Mouse (Mus musculus): Measurements from ENCODE around the gene Acer2.

Acer2 gene

GRCm38 (mm10) chr4:86897411-86897810 lies 23.2 kb downstream of the Acer2 start:
- DNase-seq: peak in 1 of 2 experiments; percentile 15

- DNase-seq: peak; percentile 49 to 65
Observed at GRCm38 (mm10) chr4:86898791-86899474, 24.7 kb downstream of the Acer2 start.

GRCm38 (mm10) chr4:86902351-86902750 lies 28.2 kb downstream of the Acer2 start:
- peak in 1 of 2 experiments; percentile 51 for DNase-seq

DNA sequence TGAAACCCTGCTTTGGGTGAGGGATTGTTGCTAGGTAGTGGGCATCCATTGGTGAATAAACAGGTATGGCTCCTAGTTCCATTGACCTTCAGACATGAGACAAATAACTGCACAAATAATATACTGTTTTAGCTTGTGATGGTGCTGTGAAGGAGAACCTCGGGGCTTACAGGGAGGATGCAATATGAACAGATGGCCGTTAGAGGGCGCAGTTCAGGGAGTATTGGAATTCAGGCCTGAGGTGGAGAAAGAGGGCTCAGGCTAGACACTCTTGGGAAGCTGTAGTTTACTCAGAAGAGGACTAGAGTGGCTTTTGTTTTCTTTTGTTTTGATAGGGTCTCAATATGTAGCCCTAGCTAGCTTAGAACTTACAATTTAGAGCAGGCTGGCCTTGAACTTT lies 30.8 kb downstream of the Acer2 start:
- DNase-seq: no peak

DNA sequence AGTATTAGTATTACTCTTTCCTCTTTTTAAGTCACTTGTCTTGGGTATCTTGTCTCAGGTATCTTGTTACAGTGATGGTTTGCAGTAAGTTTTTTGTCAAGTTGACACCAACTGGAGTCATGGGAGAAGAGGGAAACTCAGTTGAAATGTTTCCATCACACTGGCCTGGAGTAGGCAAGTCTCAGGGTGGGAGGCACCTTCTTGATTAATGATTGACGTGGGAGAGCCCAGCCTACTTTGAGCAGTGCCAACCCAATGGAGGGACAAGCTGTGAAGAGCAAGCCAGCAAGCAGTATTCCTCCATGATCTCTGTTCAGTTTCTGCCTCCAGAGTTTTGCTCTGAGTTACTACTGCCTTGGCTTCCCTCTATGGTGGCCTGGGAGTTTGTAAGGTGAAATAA lies 31.7 kb downstream of the Acer2 start:
- no peak for DNase-seq

- peak; percentile 24 to 39 for DNase-seq
Observed at GRCm38 (mm10) chr4:86911576-86912341, 37.6 kb downstream of the Acer2 start.

DNA sequence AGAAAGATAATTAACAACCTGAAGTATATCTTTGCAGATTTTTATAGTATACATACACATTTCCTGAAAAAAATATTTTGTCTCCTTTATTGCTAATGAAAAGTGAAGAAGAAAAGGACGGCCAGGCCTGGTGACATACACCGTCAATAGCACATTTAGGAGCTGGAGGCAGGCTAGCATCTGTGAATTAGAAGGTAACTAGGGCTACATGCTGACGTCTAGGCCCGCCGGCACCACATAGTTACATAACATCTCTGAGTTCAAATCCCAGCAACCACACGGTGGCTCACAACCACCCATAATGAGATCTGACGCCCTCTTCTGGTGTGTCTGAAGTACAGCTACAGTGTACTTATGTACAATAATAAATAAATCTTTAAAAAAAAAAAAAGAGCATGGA lies 38.6 kb downstream of the Acer2 start:
- DNase-seq: no peak

DNA sequence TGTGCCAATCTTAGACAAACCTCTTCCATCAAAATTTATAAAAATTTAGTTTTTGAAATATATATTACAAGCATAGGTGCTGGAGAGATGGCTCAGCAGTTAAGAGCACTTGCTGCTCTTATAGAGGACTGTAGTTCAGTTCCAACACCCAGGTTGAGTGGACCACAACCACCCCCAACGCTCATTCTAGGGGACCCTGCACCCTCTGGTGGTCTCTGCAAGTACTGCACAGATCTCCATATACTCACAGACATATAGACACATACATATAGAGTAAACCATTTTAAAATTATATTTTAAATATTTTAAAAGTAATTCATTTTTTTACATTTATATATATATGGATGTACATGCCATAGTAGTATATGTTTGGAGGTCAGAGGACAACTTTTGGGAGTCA lies 41.9 kb downstream of the Acer2 start:
- peak in 1 of 2 experiments; percentile 17 for DNase-seq

DNA sequence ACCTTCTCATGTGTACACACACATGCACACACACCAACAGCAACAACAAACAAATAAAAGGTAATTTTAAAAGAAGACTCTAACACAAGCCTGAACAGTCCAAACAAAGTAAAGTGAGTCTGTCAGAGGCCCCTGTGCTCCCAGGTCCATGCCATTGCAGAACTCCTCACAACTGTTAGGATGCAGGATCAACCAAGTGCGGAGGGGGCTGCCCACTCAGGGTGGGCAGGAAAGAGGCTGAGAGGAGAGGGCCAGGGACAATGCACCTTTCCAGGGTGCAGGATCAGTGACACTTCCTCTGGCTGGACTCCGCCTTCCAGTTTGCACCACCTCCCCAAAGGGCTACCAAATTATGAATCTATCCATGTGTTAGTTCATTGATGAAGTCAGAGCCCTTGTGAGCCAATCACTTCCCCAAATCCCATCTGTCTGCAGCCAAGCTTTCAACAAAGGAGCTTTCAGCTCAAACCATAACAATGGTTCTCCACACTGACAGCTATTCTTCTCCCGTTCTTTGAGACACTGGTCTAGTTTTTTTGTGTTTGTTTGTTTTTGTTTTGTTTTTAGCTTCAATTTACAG lies 49.4 kb downstream of the Acer2 start:
- DNase-seq: no peak

DNA sequence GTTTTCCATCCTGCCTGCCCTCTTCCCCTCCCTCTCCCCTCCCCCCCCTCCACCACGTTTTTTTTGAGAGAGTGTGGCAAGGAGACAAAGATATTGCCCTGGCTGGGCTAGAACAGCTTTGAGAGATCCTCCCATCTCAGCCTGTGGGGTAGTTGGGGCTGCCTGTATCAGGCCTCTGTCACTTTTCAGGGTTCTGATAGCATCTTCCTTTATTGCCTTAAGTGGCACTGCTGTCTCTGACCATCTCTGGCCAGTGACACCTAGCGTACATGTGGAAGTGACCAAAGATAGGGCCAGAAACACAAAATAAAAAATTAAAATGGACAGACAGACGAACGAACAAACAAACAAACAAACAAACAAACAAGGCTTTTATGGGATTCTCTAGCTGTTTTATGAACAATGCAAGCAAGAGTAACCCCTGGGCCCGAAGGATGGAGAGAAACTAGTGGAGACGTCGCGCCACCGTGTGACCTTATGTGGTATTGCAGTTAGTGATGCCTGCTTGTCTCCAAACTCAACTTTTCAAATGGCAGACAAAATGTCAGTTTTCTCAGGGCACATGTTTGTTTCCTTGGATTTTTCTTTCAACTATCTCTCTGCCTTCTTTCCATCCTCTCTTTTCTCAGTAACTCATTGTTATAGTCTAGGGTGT lies 50.7 kb downstream of the Acer2 start:
- DNase-seq: peak; percentile 91

GRCm38 (mm10) chr4:86926997-86927396 lies 52.8 kb downstream of the Acer2 start:
- no peak for DNase-seq

DNA sequence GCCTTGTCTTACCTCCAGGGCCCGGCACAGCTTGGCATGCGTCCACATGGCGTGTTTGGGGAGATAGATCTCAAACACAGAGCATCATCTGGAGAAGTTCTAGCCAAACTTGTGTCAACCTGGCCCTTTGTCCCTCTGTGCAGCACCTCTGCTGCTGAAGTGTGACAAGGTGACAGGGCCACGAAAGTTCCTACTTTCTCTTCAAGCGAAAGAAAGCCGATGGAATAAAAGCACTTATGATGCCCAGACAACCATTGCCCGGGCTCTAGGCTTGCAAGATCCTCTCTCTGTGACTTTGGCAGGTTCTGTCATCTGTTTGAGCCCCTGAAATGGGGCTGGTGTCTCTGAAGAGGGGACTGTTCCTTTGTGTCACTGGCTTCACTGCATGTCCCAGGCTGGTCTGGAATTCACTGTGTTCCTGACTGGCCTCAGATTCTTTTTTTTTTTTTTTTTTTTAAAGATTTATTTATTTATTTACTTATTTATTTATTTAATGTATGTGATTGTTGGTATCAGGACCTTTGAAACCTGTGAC lies 56.0 kb downstream of the Acer2 start:
- DNase-seq: no peak

DNA sequence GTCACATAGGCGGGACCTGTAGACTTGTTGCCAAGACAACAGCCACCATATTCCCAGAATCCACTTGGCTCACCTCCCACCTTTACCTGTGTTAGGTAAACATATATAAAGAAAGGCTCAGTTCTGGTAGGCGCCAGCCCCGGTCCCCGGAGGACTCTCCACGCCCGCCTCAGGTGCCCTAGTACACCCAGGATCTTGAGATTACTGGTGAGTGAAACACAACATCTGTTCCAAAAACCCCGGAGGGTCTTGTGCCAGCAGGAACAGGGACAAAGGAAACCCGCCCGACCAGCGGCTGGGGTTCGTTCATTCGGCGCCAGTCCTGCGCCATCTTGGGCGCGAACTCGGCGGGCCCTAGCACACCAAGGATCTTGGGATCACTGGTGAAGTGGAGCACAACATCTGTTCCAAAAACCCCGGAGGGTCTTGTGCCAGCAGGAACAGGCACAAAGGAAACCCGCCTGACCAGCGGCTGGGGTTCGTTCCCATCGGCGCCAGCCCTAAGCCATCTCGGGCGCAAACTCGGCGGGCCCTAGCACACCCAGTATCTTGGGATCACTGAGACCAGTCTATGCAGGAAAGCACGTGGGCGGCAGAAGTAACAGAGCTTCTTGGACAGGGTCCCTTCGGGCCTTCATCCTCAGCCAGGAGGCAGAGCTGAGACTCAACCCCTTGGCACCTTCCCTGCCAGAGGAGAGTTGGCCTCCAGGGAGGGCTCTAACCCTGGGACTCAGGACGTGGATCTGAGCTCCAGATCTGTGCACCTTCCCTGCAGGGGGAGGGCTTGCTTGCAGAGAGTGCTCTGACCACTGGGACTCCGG lies 56.6 kb downstream of the Acer2 start:
- peak; percentile 58 to 71 for DNase-seq

GRCm38 (mm10) chr4:86933026-86933425 lies 58.8 kb downstream of the Acer2 start:
- DNase-seq: peak in 1 of 2 experiments; percentile 17

GRCm38 (mm10) chr4:86936217-86936616 lies 62.0 kb downstream of the Acer2 start:
- no peak for DNase-seq

DNA sequence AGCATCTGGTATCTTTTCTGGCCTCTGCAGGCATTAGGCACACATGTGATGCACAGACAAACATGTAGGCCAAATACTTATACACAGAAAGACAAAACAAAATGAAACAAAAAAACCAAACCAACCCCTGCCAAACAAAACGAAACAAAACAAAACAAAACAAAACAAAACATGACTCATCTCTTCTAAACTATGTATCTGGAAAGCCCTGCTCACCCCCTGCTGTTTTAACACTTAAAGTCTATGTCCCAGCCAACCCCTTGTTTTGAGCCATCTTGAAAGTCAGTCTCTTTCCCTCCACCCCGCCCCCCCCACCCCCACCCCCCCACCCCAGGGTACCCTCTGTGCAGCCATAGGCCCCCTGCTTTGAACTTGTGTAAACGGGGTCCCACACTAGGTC lies 62.5 kb downstream of the Acer2 start:
- no peak for DNase-seq

DNA sequence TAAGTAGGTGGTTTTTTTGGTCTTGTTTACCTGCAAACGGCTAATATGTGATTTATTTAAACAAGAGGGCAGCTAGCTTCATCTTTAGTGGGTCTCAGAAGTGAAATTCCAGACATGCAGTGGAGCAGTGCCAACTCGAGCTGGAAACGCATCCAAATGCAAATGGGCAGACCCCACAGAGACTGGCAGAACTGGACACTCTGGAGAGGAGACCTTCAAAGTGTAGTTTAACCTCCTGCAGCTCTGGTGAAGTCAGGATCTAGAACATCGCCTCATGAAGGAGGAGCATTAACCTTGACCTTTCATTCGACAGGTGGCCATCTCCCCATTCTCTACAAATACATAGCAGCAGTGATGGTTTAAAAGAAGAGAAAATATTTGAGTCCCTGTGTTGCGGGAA lies 68.5 kb downstream of the Acer2 start:
- DNase-seq: peak; percentile 51 to 65

GRCm38 (mm10) chr4:86943296-86943695 lies 69.1 kb downstream of the Acer2 start:
- no peak for DNase-seq

DNA sequence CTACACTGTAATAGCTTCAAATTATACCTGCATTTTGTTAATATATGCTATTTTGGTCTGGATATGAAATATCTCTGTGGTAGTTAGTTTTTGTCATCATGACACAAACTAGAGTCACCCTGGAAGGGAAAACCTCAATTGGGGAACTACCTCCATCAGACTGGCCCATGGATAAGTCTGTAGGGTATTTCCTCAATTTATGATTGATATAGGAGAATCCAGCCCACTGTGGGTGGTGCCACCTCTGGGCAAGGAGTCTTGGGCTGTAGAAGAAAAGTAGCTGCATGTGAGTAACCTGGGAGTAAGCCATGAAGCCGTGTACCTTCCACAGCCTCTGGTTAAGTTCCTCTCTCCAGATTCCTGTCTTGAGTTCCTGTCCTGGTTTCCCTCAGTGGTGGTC lies 74.6 kb downstream of the Acer2 start:
- DNase-seq: no peak

- peak; percentile 17 to 22 for DNase-seq
Observed at GRCm38 (mm10) chr4:86953519-86953918, 79.3 kb downstream of the Acer2 start.

DNA sequence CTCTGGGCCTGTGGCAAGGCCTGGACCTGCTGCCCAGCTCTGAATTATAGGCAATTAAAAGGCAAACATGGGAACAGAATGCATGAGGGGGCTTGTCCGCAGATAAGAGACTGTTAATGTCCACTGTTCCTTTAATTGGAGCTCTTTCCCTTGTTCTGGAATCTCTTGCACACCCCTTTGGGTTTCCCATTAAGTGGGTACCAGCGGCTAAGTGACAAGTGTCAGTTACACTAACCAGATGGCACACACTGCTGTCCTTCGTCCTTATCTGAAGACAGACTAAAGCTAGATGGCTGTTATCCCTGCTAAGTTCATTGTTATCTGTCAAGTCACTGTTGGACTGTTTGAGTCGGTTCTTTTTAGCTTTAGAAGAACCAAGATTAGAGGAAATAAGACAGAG lies 81.3 kb downstream of the Acer2 start:
- DNase-seq: no peak
